Mouse (Mus musculus) small intestine, adult 2 months (tissue): ENCODE data around the gene R3hdm4.

Source experiments
- CTCF ChIP-seq: fragments of 200-500 bp; IDR thresholded peaks from 2 replicates; pipeline ENCODE4 v1.5.1; 2012; ENCODE audit warnings: low read depth, mild to moderate bottlenecking, control low read depth, inconsistent platforms, low read length, moderate library complexity, mixed read lengths; ENCODE audit not compliant: insufficient replicate concordance, insufficient read length; ENCODE audit errors: extremely low read depth
- POLR2A ChIP-seq: fragments of 200-500 bp; IDR thresholded peaks from 2 replicates; pipeline ENCODE4 v1.6.1; 2012; ENCODE audit warnings: low read depth, mild to moderate bottlenecking, control low read depth, inconsistent platforms, low read length, moderate library complexity

GRCm38 (mm10) chr10:79874290-79874862 is 46.6 kb downstream of the R3hdm4 start, which contains the start of the genes Prtn3 and Plppr3:
- TF ChIP-seq CTCF, result no peak
- TF ChIP-seq POLR2A, result no peak
